Mouse (Mus musculus) G1E (cell line): ENCODE measurements around the gene Pa2g4.

Experiments
- CTCF ChIP-seq: IDR thresholded peaks from 2 replicates; pipeline ENCODE4 v1.5.1; 2012; ENCODE audit warnings: low read depth, low read length, inconsistent platforms, mixed read lengths
- GATA1 ChIP-seq: IDR thresholded peaks from 2 replicates; pipeline ENCODE4 v1.6.1; 2012; ENCODE audit warnings: borderline replicate concordance, low read length, inconsistent platforms, mixed read lengths
- POLR2AphosphoS5 ChIP-seq: IDR thresholded peaks from 2 replicates; pipeline ENCODE4 v1.6.1; 2012; ENCODE audit warnings: low read depth, low read length, inconsistent platforms; ENCODE audit not compliant: insufficient replicate concordance
- TAL1 ChIP-seq: conservative IDR thresholded peaks from 2 replicates; pipeline ENCODE4 v1.6.1; 2012; ENCODE audit warnings: low read depth, low read length, inconsistent platforms, mixed read lengths

DNA sequence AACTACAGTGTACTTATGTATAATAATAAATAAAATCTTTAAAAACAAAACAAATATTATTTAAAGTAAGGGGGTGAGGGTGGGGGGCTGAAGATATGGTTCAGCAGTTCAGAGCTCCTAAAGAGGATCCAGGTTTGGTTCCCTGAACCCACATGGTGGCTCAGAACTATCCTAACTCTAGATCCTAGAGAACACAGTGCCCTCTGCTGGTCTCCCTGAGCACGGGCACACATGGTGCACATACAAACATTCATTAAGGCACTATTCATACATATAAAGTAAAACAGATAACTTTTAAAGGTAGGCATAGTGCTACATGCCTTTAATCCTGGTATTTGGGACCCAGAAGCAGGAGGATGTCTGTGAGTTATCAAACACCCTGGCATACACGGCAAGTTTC is 9.3 kb upstream of the Pa2g4 start:
- TF ChIP-seq POLR2AphosphoS5 (no peak), CTCF (peak; percentile 51; the same call in 1 of the 2 replicates), TAL1 (no peak), GATA1 (no peak)
